Mouse (Mus musculus) gastrocnemius, adult 8-10 months (tissue): Measurements from ENCODE around the gene Ap5b1. TPM values are rescaled to one million over a fixed set of nuclear protein-coding genes. Genes with fewer than 3 reads are reported as not detected.

ENCODE experiments used
- DNase-seq, 2 experiments: peaks; one replicate each; pipeline ENCODE4 v3.0.0; 2022; ENCODE audit warnings: low spot score in 2 of 2
- total RNA-seq, 4 experiments: library from RNA; stranded (reverse); gene quantifications; 2 replicates each; pipeline ENCODE4 v1.2.4; 2022

Gene Ap5b1
- 1 to 10 TPM; 2.0 to 2.6 (median 2.5) TPM for total RNA-seq

GRCm38 (mm10) chr19:5567534-5568469 is at the start of gene Ap5b1:
TSS of gene Ap5b1 (plus strand) at chr19:5568025.
- DNase-seq, result peak; percentile 81 to 90

- no peak for DNase-seq
Measured at GRCm38 (mm10) chr19:5518721-5519120, 49.1 kb upstream of the Ap5b1 start.

GRCm38 (mm10) chr19:5525204-5525603 is 42.6 kb upstream of the Ap5b1 start:
- peak in 1 of 2 experiments; percentile 8 for DNase-seq

GRCm38 (mm10) chr19:5529325-5530137 is 38.3 kb upstream of the Ap5b1 start:
- DNase-seq, result peak; percentile 91 to 94

- DNase-seq, result no peak
Measured at GRCm38 (mm10) chr19:5530138-5530524, 37.7 kb upstream of the Ap5b1 start.

- no peak for DNase-seq
Measured at GRCm38 (mm10) chr19:5532520-5532919, 35.3 kb upstream of the Ap5b1 start.

GRCm38 (mm10) chr19:5538786-5539185 is 29.0 kb upstream of the Ap5b1 start:
- no peak for DNase-seq

- no peak for DNase-seq
Measured at GRCm38 (mm10) chr19:5543362-5543761, 24.5 kb upstream of the Ap5b1 start.

- no peak for DNase-seq
Measured at GRCm38 (mm10) chr19:5544031-5544430, 23.8 kb upstream of the Ap5b1 start.

GRCm38 (mm10) chr19:5547471-5548056 is 20.3 kb upstream of the Ap5b1 start:
- DNase-seq, result no peak

- DNase-seq, result no peak
Measured at GRCm38 (mm10) chr19:5553802-5554201, 14.0 kb upstream of the Ap5b1 start.

- DNase-seq, result no peak
Measured at GRCm38 (mm10) chr19:5554212-5554611, 13.6 kb upstream of the Ap5b1 start.

- no peak for DNase-seq
Measured at GRCm38 (mm10) chr19:5558169-5558568, 9.7 kb upstream of the Ap5b1 start.

GRCm38 (mm10) chr19:5558770-5559169 is 9.1 kb upstream of the Ap5b1 start:
- no peak for DNase-seq

- DNase-seq, result no peak
Measured at GRCm38 (mm10) chr19:5559229-5559628, 8.6 kb upstream of the Ap5b1 start.

GRCm38 (mm10) chr19:5559631-5560456 is 8.0 kb upstream of the Ap5b1 start:
- no peak for DNase-seq

- no peak for DNase-seq
Measured at GRCm38 (mm10) chr19:5560457-5561041, 7.3 kb upstream of the Ap5b1 start, which contains the start of gene Ovol1. TSS of gene Ovol1 (minus strand) at chr19:5560646.

GRCm38 (mm10) chr19:5561252-5561790 is 6.5 kb upstream of the Ap5b1 start:
- no peak for DNase-seq

- DNase-seq, result no peak
Measured at GRCm38 (mm10) chr19:5561886-5562285, 5.9 kb upstream of the Ap5b1 start.

- no peak for DNase-seq
Measured at GRCm38 (mm10) chr19:5562776-5563175, 5.0 kb upstream of the Ap5b1 start.
